Mouse (Mus musculus) heart, adult 18-20 months (tissue): ENCODE data around the gene Mtif3. TPM values are rescaled to one million over a fixed set of nuclear protein-coding genes. Genes with fewer than 3 reads are reported as not detected.
A peak's percentile ranks its signal among the peaks of the same experiment; 100 is the strongest.

Experiments used
- DNase-seq, 2 experiments: peaks; one replicate each; pipeline ENCODE4 v3.0.0; 2021 to 2022; ENCODE audit warnings: mixed read lengths in 1 of 2
- total RNA-seq, 2 experiments: library from RNA; stranded (reverse); gene quantifications; 2 replicates each; pipeline ENCODE4 v1.2.3; 2021

Mtif3 gene
- total RNA-seq, 2 experiments from 2014 or later = 26.8 to 29.4 TPM

DNA sequence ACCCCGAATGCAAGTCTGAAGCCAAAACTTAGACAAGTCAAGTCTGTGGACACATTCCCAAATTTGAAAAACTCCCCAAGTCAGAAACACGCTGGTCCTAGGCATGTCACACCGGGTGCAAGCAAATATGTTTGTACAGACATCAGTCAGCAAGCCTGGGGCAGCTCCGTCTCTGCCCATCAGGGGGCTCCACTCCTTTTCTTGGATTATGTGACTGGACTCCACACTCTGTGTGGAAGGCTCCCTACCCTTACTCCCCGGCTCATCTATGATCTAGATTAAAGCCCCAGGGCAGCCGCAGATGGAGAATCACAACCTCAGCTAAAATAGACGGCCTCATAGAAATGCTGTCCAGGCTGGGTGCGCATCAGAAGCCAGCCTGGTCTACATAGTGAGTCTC is 47.3 kb downstream of the Mtif3 start:
- DNase-seq = no peak

DNA sequence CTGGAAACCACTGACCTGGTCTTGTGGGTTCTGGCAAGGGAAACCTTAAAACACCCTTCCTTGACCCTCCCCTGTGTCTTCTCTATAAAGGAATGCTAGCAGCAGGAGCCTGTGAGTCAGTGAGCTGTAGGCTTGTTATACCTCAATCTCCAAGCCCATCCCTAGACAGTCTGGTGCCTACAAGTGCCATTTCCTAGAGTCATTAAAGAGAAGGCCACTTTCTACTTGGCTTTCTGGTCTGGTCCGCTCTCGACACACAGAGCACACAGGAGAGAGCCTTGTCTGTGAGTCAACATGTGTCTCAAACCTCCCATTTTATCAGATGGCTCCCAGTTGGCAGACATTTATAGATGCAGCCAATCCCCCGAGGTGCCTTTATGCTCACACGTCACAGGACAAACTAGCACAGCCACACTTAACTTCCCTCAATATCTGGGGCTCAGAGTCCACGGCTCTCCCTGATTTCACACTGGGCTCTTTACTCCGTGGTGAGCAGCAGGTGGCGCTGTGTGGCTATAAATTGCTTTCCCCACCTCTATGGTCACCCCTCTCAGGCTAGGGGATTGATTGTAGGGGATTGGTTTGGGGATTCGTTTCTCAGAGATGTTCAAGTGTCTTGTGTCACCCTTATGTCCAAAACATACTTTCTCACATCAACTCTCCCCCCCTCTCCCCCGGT is 49.4 kb downstream of the Mtif3 start:
- peak; percentile 27 to 68 for DNase-seq

DNA sequence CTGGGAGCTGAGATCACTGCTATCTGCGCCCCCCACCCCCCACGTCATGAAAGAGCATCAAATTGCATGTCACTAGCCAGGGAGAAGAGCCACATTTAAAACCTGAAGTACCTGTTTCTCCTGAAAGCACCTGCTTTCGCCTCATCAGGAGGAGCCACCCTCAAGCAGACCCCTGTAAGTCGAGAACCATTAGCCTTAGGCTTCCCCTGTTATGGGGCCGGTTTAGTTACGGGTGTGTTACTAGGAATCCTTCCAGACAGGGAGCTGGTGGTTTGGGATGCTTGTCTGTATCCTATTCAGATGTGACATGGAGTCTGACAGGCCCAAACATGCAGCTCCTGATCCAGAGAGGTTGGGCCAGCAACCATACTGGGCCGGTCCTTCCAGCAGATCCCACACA is 50.2 kb downstream of the Mtif3 start:
- DNase-seq = no peak

DNA sequence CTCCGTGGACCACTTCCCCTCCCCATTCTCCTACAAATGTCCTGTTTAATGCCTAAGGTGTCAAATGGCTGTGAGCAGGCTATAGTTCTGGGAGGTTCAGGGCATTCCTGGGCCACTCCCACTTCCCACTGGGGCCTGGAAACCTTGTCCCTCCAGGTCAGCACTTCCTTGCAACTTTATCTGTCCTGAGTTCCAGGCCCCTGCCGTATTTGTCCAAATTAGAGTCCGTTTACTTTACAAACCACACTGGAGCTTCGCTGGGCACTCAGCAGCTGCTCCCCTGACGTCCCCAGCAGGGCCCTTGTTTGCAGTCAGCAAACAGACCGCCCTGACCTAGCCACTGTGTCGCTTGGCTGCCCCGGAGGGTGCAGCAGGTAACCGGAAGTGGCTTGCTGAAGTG is 51.4 kb downstream of the Mtif3 start:
- no peak for DNase-seq

GRCm38 (mm10) chr5:146908629-146909028 is 55.0 kb downstream of the Mtif3 start:
- no peak for DNase-seq

DNA sequence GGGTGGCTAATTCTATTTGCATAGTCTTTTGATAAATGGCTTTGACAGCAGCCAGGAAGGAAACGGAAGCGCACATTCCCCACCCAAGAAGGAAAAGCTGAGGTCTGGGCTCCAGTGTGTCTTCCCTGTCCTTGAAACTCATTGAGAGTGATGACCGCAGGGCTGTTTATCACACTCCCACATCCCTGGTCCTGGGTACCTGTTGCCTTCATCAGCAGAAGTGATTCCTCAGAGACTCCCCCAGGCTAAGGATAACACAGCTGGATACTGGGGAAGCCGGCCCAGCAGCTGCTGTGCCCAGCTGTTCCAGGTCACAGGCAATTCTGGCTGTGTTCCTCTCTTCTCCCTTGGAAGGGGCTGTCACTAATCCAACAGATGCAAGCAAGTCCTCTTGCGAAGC is 56.1 kb downstream of the Mtif3 start:
- peak in 1 of 2 experiments; percentile 29 for DNase-seq

DNA sequence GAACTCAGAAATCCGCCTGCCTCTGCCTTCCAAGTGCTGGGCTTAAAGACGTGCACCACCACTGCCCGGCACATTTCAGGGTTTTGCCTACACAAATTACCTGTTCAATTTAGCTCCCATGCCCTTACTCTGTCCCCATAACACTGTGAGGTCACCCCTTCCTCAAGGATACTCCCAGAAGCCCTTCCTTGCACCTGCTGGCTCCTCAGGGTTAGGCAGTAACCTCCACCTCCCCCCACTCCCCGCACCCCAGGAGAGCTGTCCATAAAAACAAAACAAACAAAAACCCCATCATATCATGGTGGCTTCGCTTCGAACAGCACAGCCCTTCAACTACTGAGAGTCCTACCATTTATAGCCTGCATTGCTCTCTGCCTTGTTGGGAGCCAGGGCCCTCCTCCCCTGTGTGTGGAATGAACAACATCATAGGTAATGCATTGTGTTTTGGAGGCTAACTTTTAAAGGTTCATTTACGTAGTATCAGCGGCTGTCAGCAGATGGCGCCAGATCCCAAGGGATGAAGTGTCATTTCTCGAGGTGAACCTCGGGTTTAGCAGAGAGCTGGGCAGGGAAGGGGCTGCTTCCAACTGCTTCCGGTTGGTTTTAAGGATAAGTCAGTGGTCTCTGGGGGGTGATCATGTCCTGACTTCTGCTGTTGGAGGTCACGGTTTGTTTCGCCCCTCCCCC is 58.0 kb downstream of the Mtif3 start:
- peak; percentile 52 to 91 for DNase-seq

DNA sequence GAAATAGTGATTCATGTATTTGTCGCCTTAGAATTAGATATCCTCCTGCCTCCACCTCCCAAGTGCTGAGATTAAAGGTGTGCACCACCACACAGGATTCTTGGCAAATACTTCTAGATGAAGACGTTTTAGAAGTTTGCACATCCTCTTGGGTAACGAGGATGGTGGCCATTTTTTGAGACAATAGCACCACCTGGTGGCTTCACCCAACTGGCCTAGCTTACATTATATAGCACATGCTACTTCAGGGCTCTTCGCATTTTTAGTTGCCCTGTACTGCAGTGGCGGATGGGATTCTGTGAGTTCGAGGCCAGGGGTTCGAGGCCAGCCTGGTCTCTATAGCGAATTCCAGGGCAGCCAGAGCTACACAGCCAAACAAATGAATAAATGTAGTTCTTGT is 59.2 kb downstream of the Mtif3 start:
- peak; percentile 72 to 89 for DNase-seq

Other genes with a start within 250 kb of the Mtif3 start
- 10 to 100 TPM; 16.8 to 17.1 TPM for gene Usp12, start 168.8 kb downstream of the Mtif3 start, total RNA-seq
- gene Rpl21, start 130.9 kb downstream of the Mtif3 start, total RNA-seq = 100 to 1,000 TPM; 135 to 146 TPM
- 1 to 10 TPM; 2.4 to 2.9 TPM for gene Rasl11a, start 118.7 kb downstream of the Mtif3 start, total RNA-seq
- 10 to 100 TPM; 17.0 to 21.8 TPM for gene Gtf3a, start 15.1 kb downstream of the Mtif3 start, total RNA-seq
- 10 to 100 TPM; 12.3 to 13.1 TPM for gene Lnx2, start 112.8 kb upstream of the Mtif3 start, total RNA-seq
- 10 to 100 TPM; 71.6 to 78.8 TPM for gene Polr1d, start 113.2 kb upstream of the Mtif3 start, total RNA-seq
- gene Gsx1, start 224.9 kb upstream of the Mtif3 start, total RNA-seq = not detected